Mouse (Mus musculus) frontal cortex, adult (tissue): ENCODE data around the gene Tfap2a.

Source experiments
- ATAC-seq: cut with Nextera tagmentation; 2 replicates; pipeline ENCODE4 v1.9.2; 2017; ENCODE audit warnings: mild to moderate bottlenecking, moderate library complexity, mixed read lengths; ENCODE audit not compliant: low TSS enrichment

The Tfap2a gene

GRCm38 (mm10) chr13:40738196-40738880, at the start of gene Tfap2a:
Tfap2a (minus strand) TSS chr13:40738376.
- ATAC-seq = no peak

- peak; percentile 44; the same call in 1 of the 2 replicates for ATAC-seq
These were observed 46.1 kb upstream of the Tfap2a start for GRCm38 (mm10) chr13:40784202-40784771.

GRCm38 (mm10) chr13:40757995-40758394, 19.8 kb upstream of the Tfap2a start:
- no peak for ATAC-seq

- no peak for ATAC-seq
These were observed 18.2 kb upstream of the Tfap2a start for GRCm38 (mm10) chr13:40756356-40756755.

GRCm38 (mm10) chr13:40754091-40754490, 15.9 kb upstream of the Tfap2a start:
- ATAC-seq = no peak

- ATAC-seq = no peak
These were observed 13.7 kb upstream of the Tfap2a start for GRCm38 (mm10) chr13:40751889-40752288.

GRCm38 (mm10) chr13:40749603-40749905, 11.4 kb upstream of the Tfap2a start:
- no peak for ATAC-seq

GRCm38 (mm10) chr13:40748785-40749602, 10.8 kb upstream of the Tfap2a start:
- no peak for ATAC-seq

GRCm38 (mm10) chr13:40744111-40744805, 6.1 kb upstream of the Tfap2a start:
- ATAC-seq = no peak

GRCm38 (mm10) chr13:40743221-40743620, 5.0 kb upstream of the Tfap2a start:
- ATAC-seq = no peak

GRCm38 (mm10) chr13:40741841-40742550, 3.8 kb upstream of the Tfap2a start:
- no peak for ATAC-seq

- no peak for ATAC-seq
These were observed 3.3 kb upstream of the Tfap2a start for GRCm38 (mm10) chr13:40741436-40741835.

- no peak for ATAC-seq
These were observed 2.7 kb upstream of the Tfap2a start for GRCm38 (mm10) chr13:40740727-40741360.

GRCm38 (mm10) chr13:40739901-40740300, 1.7 kb upstream of the Tfap2a start:
- no peak for ATAC-seq

- no peak for ATAC-seq
These were observed 1.0 kb upstream of the Tfap2a start for GRCm38 (mm10) chr13:40739121-40739650.

- ATAC-seq = no peak
These were observed 415 bp downstream of the Tfap2a start for GRCm38 (mm10) chr13:40737761-40738160.

GRCm38 (mm10) chr13:40737099-40737498, 1.1 kb downstream of the Tfap2a start:
- no peak for ATAC-seq

- ATAC-seq = no peak
These were observed 1.9 kb downstream of the Tfap2a start for GRCm38 (mm10) chr13:40736107-40736780.

GRCm38 (mm10) chr13:40735416-40736106, 2.6 kb downstream of the Tfap2a start:
- ATAC-seq = no peak
